Mouse (Mus musculus): ENCODE measurements around the gene Slc45a3. TPM values are rescaled to one million over a fixed set of nuclear protein-coding genes. Genes with fewer than 3 reads are reported as not detected.

The Slc45a3 gene
- total RNA-seq, 4 experiments from 2014 or later = 0.65 to 1.9 (median 0.79) TPM

DNA sequence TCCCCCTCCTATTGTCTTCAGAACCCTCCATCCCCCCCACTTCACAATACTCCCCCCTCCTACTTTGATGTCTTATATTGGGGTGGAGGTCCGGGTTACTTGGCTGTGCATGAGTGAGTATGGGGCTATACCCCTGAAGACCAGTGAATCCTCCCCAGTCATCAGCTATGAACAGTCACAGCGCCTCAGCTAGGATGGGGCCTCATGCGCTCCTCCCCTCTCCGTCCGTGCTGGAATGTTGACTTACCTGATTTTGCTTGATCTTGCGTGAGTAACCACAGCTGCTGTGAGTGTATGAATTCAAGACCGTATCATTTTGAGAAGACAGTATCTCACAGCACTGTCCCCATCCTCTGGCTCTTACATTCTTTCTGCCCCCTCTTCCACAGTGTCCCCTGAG lies 57.1 kb downstream of the Slc45a3 start:
- DNase-seq (ENCODE audit: low spot score in 2 of 2) = no peak

GRCm38 (mm10) chr1:132022107-132022506 lies 59.3 kb downstream of the Slc45a3 start:
- no peak for DNase-seq (ENCODE audit: low spot score in 2 of 2)

GRCm38 (mm10) chr1:132026925-132027646 lies 64.3 kb downstream of the Slc45a3 start:
- DNase-seq (ENCODE audit: low spot score in 2 of 2) = no peak

GRCm38 (mm10) chr1:132027978-132028377 lies 65.2 kb downstream of the Slc45a3 start:
- no peak for DNase-seq (ENCODE audit: low spot score in 2 of 2)

GRCm38 (mm10) chr1:132028413-132028812 lies 65.6 kb downstream of the Slc45a3 start:
- DNase-seq (ENCODE audit: low spot score in 2 of 2) = no peak

GRCm38 (mm10) chr1:132030574-132030973 lies 67.8 kb downstream of the Slc45a3 start:
- DNase-seq (ENCODE audit: low spot score in 2 of 2) = no peak

DNA sequence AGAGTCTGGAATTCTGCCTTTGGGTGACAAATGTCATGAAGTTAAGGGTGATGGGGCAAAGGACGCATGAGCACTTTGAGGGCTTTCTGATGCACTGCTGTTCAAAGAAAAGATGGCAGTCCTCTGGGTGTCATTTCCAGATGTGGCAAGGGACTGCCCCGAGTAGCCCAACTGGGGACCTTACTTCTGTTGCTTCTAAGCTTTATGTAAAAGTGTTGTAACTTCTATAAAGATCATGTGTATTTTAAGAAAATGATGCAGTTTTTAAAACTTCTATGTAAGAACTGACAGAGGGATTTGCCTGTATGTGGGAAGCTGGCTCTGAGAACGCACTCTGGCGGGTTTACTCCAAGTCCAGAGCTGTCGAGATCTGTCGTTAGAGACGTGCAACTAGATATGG lies 69.4 kb downstream of the Slc45a3 start:
- no peak for DNase-seq (ENCODE audit: low spot score in 2 of 2)

Other genes starting within 250 kb of the Slc45a3 start
- under 1 TPM in 2 of 4 experiments, not detected in 2; 0.06 to 0.13 TPM for gene Slc26a9, start 218.9 kb upstream of the Slc45a3 start, total RNA-seq (2022)
- 1 to 10 TPM; 2.1 to 3.3 (median 2.4) TPM for gene Pm20d1, start 165.6 kb upstream of the Slc45a3 start, total RNA-seq (2022)
- 10 to 100 TPM; 49.4 to 56.1 (median 53.7) TPM for gene Slc41a1, start 135.5 kb upstream of the Slc45a3 start, total RNA-seq (2022)
- 1 to 10 TPM; 4.7 to 6.7 (median 6.1) TPM for gene Rab29, start 95.7 kb upstream of the Slc45a3 start, total RNA-seq (2022)
- 100 to 1,000 TPM; 142 to 178 (median 163) TPM for gene Nucks1, start 52.4 kb upstream of the Slc45a3 start, total RNA-seq (2022)
- gene Elk4, start 44.6 kb downstream of the Slc45a3 start, total RNA-seq (2022) = 10 to 100 TPM; 54.1 to 63.5 (median 58.5) TPM
- 100 to 1,000 TPM in 1 of 4 experiments, 10 to 100 TPM in 3; 77.0 to 100 (median 85.0) TPM for gene Mfsd4a, start 105.1 kb downstream of the Slc45a3 start, total RNA-seq (2022)
- gene Cdk18, start 176.7 kb downstream of the Slc45a3 start, total RNA-seq (2022) = 10 to 100 TPM; 29.2 to 42.7 (median 35.9) TPM
- gene Lemd1, start 228.5 kb downstream of the Slc45a3 start, total RNA-seq (2022) = 1 to 10 TPM; 7.0 to 9.5 (median 8.1) TPM
- 1 to 10 TPM; 4.6 to 5.7 (median 4.7) TPM for gene AC124108.1, start 228.5 kb downstream of the Slc45a3 start, total RNA-seq (2022)

Data from left cerebral cortex, adult 8-10 months (tissue).